Mouse (Mus musculus): ENCODE measurements around the gene Rps12. TPM values are rescaled to one million over a fixed set of nuclear protein-coding genes. Genes with fewer than 3 reads are reported as not detected.
A peak's percentile ranks its signal among the peaks of the same experiment; 100 is the strongest.
"Not testable (repeated sequence)": the region's sequence is repeated elsewhere in the genome, so short reads cannot be mapped to it uniquely, and the experiment has no call there.

Rps12 gene
- polyA plus RNA-seq, 1 experiment from 2014 or later = 204 TPM

- 44% methylated on average over 3 of the region's 3 CpGs for WGBS
These were observed 15.8 kb upstream of the Rps12 start for GRCm38 (mm10) chr10:23802911-23803310.

GRCm38 (mm10) chr10:23799933-23800332, 12.9 kb upstream of the Rps12 start:
- Histone ChIP-seq H3K4me3 (replicated peaks) (no peak overlapping the region), H3K9me3 (replicated peaks) (no peaks in the 10 kb centered on the region), H3K27me3 (no peaks in the 10 kb centered on the region), H3K36me3 (peaks cover 18% of the 10 kb centered on the region), H3K27ac (replicated peaks) (no peak overlapping the region), H3K4me1 (peaks cover 12% of the 10 kb centered on the region; the same call in 1 of the 2 replicates), H3K4me2 (replicated peaks) (no peak overlapping the region), H3K9ac (no peak overlapping the region)
- WGBS = 38% methylated on average over 3 of the region's 3 CpGs
- no peak for ATAC-seq (ENCODE audit: insufficient number of reproducible peaks, low FRiP score, low TSS enrichment, low read depth)

More at GRCm38 (mm10) chr10:23802911-23803310, 15.8 kb upstream of the Rps12 start:
- Histone ChIP-seq H3K4me3 (replicated peaks) (no peak overlapping the region), H3K4me2 (replicated peaks) (no peak overlapping the region), H3K27me3 (no peaks in the 10 kb centered on the region), H3K9me3 (replicated peaks) (no peaks in the 10 kb centered on the region), H3K36me3 (peaks cover 31% of the 10 kb centered on the region), H3K9ac (no peak overlapping the region), H3K27ac (replicated peaks) (no peak overlapping the region), H3K4me1 (peaks cover 7% of the 10 kb centered on the region; the same call in 1 of the 2 replicates)
- no peak for ATAC-seq (ENCODE audit: insufficient number of reproducible peaks, low FRiP score, low TSS enrichment, low read depth)

DNA sequence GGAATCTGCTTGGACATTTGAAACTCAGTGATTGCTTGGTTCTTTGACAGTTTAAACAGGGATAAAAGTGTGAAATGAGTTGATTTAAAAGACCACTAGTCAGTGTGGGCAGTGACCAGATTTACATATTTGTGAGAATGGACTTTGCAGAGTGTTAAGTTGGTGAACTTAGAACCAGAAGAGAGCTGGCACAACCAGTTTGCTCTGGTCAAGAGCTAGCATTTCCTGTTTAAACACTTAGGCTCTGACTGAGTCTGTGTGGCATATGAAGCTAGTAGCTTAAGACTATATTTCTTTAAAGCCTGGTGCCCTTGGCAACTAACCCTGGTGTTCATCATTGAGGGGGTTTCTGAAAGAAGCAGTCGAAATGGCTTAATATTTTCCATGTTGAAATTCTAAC, 11.1 kb upstream of the Rps12 start:
- 48% methylated on average over 1 of the region's 1 CpGs for WGBS
- ATAC-seq (ENCODE audit: insufficient number of reproducible peaks, low FRiP score, low TSS enrichment, low read depth) = no peak
- Histone ChIP-seq H3K27ac (replicated peaks) (peak overlapping the region; percentile 69), H3K4me3 (replicated peaks) (peak overlapping the region; percentile 15), H3K4me1 (peaks cover 12% of the 10 kb centered on the region; the same call in 1 of the 2 replicates), H3K4me2 (replicated peaks) (peak overlapping the region; percentile 65), H3K36me3 (peaks cover 17% of the 10 kb centered on the region), H3K27me3 (no peaks in the 10 kb centered on the region), H3K9me3 (replicated peaks) (no peaks in the 10 kb centered on the region), H3K9ac (no peak overlapping the region)

- ATAC-seq (ENCODE audit: insufficient number of reproducible peaks, low FRiP score, low TSS enrichment, low read depth) = no peak
- no peaks in the 10 kb centered on the region for H3K27me3 ChIP-seq
- 0 out of 2 replicates have a peak overlapping the region, but pooled peaks have one; percentile 79 for H3K27ac ChIP-seq (replicated peaks)
- H3K9me3 ChIP-seq (replicated peaks) = no peaks in the 10 kb centered on the region
- peak overlapping the region; percentile 71 for H3K4me3 ChIP-seq (replicated peaks)
- peaks cover 17% of the 10 kb centered on the region for H3K36me3 ChIP-seq
- WGBS = 11% methylated on average over 3 of the region's 3 CpGs
- 0 out of 2 replicates have a peak overlapping the region, but pooled peaks have one; percentile 74 for H3K9ac ChIP-seq
- H3K4me2 ChIP-seq (replicated peaks) = peak overlapping the region; percentile 65
- H3K4me1 ChIP-seq = peaks cover 12% of the 10 kb centered on the region; the same call in 1 of the 2 replicates
These were observed 10.5 kb upstream of the Rps12 start for GRCm38 (mm10) chr10:23797606-23798005.

- H3K27me3 ChIP-seq = no peaks in the 10 kb centered on the region
- H3K36me3 ChIP-seq = peaks cover 9% of the 10 kb centered on the region; the same call in 1 of the 2 replicates
- peaks cover 12% of the 10 kb centered on the region; the same call in 1 of the 2 replicates for H3K4me1 ChIP-seq
- peak within 1 kb of the TSS; percentile 74 for H3K9ac ChIP-seq
- H3K4me2 ChIP-seq (replicated peaks) = peak within 1 kb of the TSS; percentile 65
- H3K27ac ChIP-seq (replicated peaks) = peak within 1 kb of the TSS; percentile 79
- peak within 1 kb of the TSS; percentile 71 for H3K4me3 ChIP-seq (replicated peaks)
- H3K9me3 ChIP-seq (replicated peaks) = no peaks in the 10 kb centered on the region
- no peak; the same call in 1 of the 2 replicates for ATAC-seq (ENCODE audit: insufficient number of reproducible peaks, low FRiP score, low TSS enrichment, low read depth)
- WGBS = 4% methylated on average over 43 of the region's 43 CpGs
These were observed 9.8 kb upstream of the Rps12 start, which contains the start of gene Slc18b1 for GRCm38 (mm10) chr10:23796551-23797503. Gene Slc18b1, plus strand, starts transcription at chr10:23796986.

DNA sequence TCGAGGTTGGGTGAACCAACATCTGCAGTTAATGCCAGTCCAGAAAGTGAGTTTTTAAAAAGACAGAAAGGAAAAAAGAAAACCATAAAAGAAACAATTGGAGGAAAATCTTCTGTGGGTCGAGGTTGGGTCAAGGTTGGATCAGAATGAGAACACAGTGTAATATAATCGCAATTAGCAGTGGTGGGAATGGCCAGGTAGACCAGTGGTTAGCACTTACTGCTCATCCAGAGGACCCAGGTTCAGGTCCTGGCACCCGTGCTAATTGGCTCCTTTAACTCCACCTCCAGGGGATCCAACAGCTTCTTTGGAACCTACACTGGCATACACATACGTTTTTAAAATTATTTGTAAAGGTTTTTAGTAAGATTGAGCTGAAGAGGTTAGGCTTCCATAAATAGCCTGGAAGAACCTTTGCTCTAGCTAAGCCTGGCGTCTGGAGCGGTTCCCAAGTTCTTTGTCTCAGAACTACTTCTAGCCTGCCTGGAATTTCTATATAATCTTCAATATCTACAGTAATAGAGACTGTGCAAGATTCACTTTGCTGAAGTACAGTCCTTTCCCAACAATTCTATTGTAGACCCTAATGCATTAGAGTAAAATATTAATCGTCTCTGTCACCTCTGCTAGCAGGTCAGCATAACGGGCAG, 8.9 kb upstream of the Rps12 start:
- H3K4me2 ChIP-seq (replicated peaks) = peak overlapping the region; percentile 65
- H3K9ac ChIP-seq = no peak overlapping the region
- peaks cover 12% of the 10 kb centered on the region; the same call in 1 of the 2 replicates for H3K4me1 ChIP-seq
- no peak for ATAC-seq (ENCODE audit: insufficient number of reproducible peaks, low FRiP score, low TSS enrichment, low read depth)
- 59% methylated on average over 9 of the region's 9 CpGs for WGBS
- H3K27ac ChIP-seq (replicated peaks) = no peak overlapping the region
- 0 out of 2 replicates have a peak, but pooled peaks cover 2% of the 10 kb centered on the region for H3K36me3 ChIP-seq
- H3K4me3 ChIP-seq (replicated peaks) = peak overlapping the region; percentile 71
- no peaks in the 10 kb centered on the region for H3K9me3 ChIP-seq (replicated peaks)
- H3K27me3 ChIP-seq = no peaks in the 10 kb centered on the region

DNA sequence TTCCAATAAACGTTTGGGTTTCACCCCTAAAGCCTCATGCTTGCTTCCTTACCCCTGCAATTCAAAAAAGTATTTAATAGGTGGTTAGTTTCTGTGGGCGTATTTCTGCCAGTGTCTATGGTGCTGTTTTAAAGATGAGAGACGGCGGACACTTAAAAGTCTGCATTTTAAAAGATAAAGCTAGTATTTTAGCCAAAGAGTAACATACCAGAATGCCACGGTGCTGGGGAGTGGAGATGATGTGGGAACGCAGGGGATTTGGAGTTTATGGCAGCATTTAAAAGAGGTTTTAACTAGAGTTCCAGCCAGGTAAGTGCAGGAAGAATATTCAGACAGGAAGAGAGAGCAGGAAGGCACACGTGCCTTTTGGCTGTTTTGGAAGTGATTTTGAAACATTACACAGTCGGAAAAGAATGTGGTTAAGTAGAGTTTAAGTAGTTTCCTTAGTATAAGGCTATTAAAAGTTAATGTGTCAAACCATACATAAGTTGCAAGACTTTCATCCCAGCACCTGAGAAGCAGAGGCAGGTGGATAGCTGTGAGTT, 1.1 kb upstream of the Rps12 start:
- Histone ChIP-seq H3K9ac (peak overlapping the region; percentile 56), H3K4me1 (peaks cover 29% of the 10 kb centered on the region), H3K36me3 (peaks cover 27% of the 10 kb centered on the region), H3K9me3 (replicated peaks) (no peaks in the 10 kb centered on the region), H3K4me2 (replicated peaks) (peak overlapping the region; percentile 59), H3K27me3 (no peaks in the 10 kb centered on the region), H3K4me3 (replicated peaks) (peak overlapping the region; percentile 89), H3K27ac (replicated peaks) (peak overlapping the region; percentile 93)
- no peak for ATAC-seq (ENCODE audit: insufficient number of reproducible peaks, low FRiP score, low TSS enrichment, low read depth)
- WGBS = 7% methylated on average over 8 of the region's 8 CpGs

DNA sequence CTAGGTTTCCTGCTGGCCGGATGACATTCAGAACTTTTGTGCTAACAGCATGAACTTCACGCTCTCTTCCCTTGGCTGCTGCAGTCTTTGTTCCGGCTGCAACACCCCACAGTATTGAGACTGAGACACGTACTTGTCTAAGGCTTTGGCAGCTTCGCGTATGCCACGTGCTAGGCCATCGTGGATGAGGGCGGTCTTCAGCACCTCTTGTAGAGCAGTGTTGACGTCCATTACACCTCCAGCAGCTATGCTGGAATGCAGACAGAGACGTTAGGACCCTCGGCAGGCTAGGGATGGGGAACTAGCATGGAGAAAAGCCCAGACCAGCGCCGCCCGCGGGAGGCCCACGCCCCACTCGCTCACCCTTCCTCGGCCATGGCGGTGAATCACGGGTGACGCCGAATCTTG, 440 bp downstream of the Rps12 start:
- H3K4me3 ChIP-seq (replicated peaks) = peak overlapping the region; percentile 89
- peak overlapping the region; percentile 98 for H3K9ac ChIP-seq
- WGBS = 1% methylated on average over 23 of the region's 23 CpGs
- H3K4me2 ChIP-seq (replicated peaks) = peak overlapping the region; percentile 74
- not testable (repeated sequence) for H3K9me3 ChIP-seq (replicated peaks); H3K27me3 ChIP-seq
- peaks cover 29% of the 10 kb centered on the region for H3K4me1 ChIP-seq
- H3K27ac ChIP-seq (replicated peaks) = peak overlapping the region; percentile 75
- peaks cover 31% of the 10 kb centered on the region for H3K36me3 ChIP-seq
- ATAC-seq (ENCODE audit: insufficient number of reproducible peaks, low FRiP score, low TSS enrichment, low read depth) = peak; percentile 21; the same call in 1 of the 2 replicates

GRCm38 (mm10) chr10:23786040-23786439, 1.0 kb downstream of the Rps12 start:
- H3K4me1 ChIP-seq = peaks cover 29% of the 10 kb centered on the region
- peak overlapping the region; percentile 75; the same call in 1 of the 2 replicates for H3K27ac ChIP-seq (replicated peaks)
- peaks cover 31% of the 10 kb centered on the region for H3K36me3 ChIP-seq
- H3K27me3 ChIP-seq = no peaks in the 10 kb centered on the region
- no peak for ATAC-seq (ENCODE audit: insufficient number of reproducible peaks, low FRiP score, low TSS enrichment, low read depth)
- no peaks in the 10 kb centered on the region for H3K9me3 ChIP-seq (replicated peaks)
- H3K4me2 ChIP-seq (replicated peaks) = peak overlapping the region; percentile 74
- H3K4me3 ChIP-seq (replicated peaks) = peak overlapping the region; percentile 89
- peak overlapping the region; percentile 98 for H3K9ac ChIP-seq
- 1% methylated on average over 4 of the region's 4 CpGs for WGBS

GRCm38 (mm10) chr10:23785599-23785998, 1.5 kb downstream of the Rps12 start:
- 0 out of 2 replicates have a peak overlapping the region, but pooled peaks have one; percentile 75 for H3K27ac ChIP-seq (replicated peaks)
- not testable (repeated sequence) for H3K9me3 ChIP-seq (replicated peaks); H3K27me3 ChIP-seq; ATAC-seq (ENCODE audit: insufficient number of reproducible peaks, low FRiP score, low TSS enrichment, low read depth)
- H3K4me2 ChIP-seq (replicated peaks) = peak overlapping the region; percentile 74
- WGBS = 37% methylated on average over 7 of the region's 7 CpGs
- H3K4me3 ChIP-seq (replicated peaks) = peak overlapping the region; percentile 89
- peaks cover 31% of the 10 kb centered on the region for H3K36me3 ChIP-seq
- peak overlapping the region; percentile 98 for H3K9ac ChIP-seq
- peaks cover 29% of the 10 kb centered on the region for H3K4me1 ChIP-seq

Data from embryonic facial prominence, embryonic 15.5 days (tissue).